Mouse (Mus musculus) stomach, postnatal 0 days (tissue): ENCODE results near the gene Grap2.

Source experiments
- CTCF ChIP-seq: IDR thresholded peaks from 2 replicates; pipeline ENCODE4 v1.5.1; 2016; ENCODE audit warnings: antibody characterized with exemption, low read depth, mild to moderate bottlenecking, moderate library complexity
- EP300 ChIP-seq: optimal IDR thresholded peaks from 2 replicates; pipeline ENCODE3; 2016; ENCODE audit warnings: antibody characterized with exemption

GRCm38 (mm10) chr15:80673337-80674095 lies 101.1 kb downstream of the Grap2 start:
- no peak for TF ChIP-seq EP300
- TF ChIP-seq CTCF, result no peak
